Comparison of ENCODE assay signal across 27 mouse cellular contexts in the genomic region with DNA sequence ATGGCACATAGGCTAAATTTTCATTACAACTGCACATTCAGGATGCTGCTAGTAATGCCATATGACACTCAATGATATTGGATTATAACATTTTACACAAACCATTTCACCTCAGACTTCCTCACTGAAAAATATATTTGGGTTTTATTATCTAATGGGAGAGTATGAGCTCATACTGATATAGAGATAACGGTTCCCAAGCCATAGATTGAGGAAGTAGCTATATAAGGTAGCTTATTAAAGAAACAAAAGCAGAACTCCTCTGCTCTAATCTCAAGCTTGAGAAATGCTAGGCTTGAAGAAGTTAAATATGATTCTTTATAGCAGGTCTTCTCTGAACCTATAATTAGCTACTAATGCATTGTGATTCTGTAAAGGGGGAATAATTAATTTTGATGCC. TPM values are rescaled to one million over a fixed set of nuclear protein-coding genes. Genes with fewer than 3 reads are reported as not detected.
DNase-seq lines count a peak whose midpoint lies in the region; ATAC-seq and TF ChIP-seq lines count a peak whose summit lies in the region.
"Had no signal": no experiment of that assay in that cellular context is flagged by ENCODE, and none has a peak within 500 bp of the region (broad histone marks: within the 10 kb centered on the region; RNA-seq: fewer than 3 reads in every experiment).

No protein-coding gene starts in this region.

- no peak for TF ChIP-seq CTCF in G1E (IDR thresholded peaks at IDR 0.05; ENCODE audit: low read depth, low read length)

- peak; percentile 76; the same call in 1 of the 2 replicates for ATAC-seq in G1E (ENCODE audit: extremely low read depth, insufficient number of reproducible peaks, low FRiP score, poor library complexity, severe bottlenecking)
- ATAC-seq in granulocyte monocyte progenitor cell, adult 5-6 weeks (replicated peaks; ENCODE audit: poor library complexity, severe bottlenecking): peak; percentile 93
- ATAC-seq in megakaryocyte progenitor cell, adult 5-6 weeks (replicated peaks; ENCODE audit: poor library complexity): peak; percentile 60
- ATAC-seq: CD4-positive, CD25-positive, alpha-beta regulatory T cell, adult 4 months; forebrain, embryonic 14.5 days; forebrain, embryonic 16.5 days had no signal

- peak; percentile 9 for DNase-seq in G1E (ENCODE audit: low spot score)
- DNase-seq in MEL-GATA-1-ER (ENCODE audit: extremely low read depth, low read depth): peak; percentile 36
- DNase-seq in frontal cortex, postnatal 14 days (ENCODE audit: low spot score in 2 of 2): no peak
- DNase-seq in gastrocnemius, postnatal 10 days: no peak
- DNase-seq in heart, postnatal 36 days: no peak
- no peak for DNase-seq in left cerebral cortex, postnatal 10 days (ENCODE audit: extremely low spot score in 1 of 2, low spot score in 2 of 2)
- DNase-seq: adrenal gland, adult 2 months; adrenal gland, postnatal 10 days; adrenal gland, postnatal 25 days; B cell, adult 2 months; cerebellum, adult 11 months; cerebellum, adult 18-20 months; cerebellum, adult 8-10 months; cerebellum, adult 9-11 months; cerebellum, postnatal 14 days; cerebellum, postnatal 36 days had no signal

- no peaks in the 10 kb centered on the region; the same call in 1 of the 2 replicates for H3K27me3 ChIP-seq in G1E (ENCODE audit: insufficient read depth, low read length)
- H3K27me3 ChIP-seq: CH12.LX; embryonic facial prominence, embryonic 13.5 days; embryonic facial prominence, embryonic 15.5 days; forebrain, embryonic 12.5 days had no signal

- no peaks in the 10 kb centered on the region for H3K9me3 ChIP-seq in G1E (replicated peaks)
- H3K9me3 ChIP-seq: embryonic facial prominence, embryonic 13.5 days; embryonic facial prominence, embryonic 15.5 days; forebrain, embryonic 10.5 days; forebrain, embryonic 12.5 days had no signal

- H3K4me1 ChIP-seq in G1E (ENCODE audit: insufficient read depth, low read depth, low read length): peaks cover 15% of the 10 kb centered on the region
- H3K4me1 ChIP-seq: embryonic facial prominence, embryonic 15.5 days; forebrain, embryonic 10.5 days; forebrain, embryonic 12.5 days had no signal

- intact Hi-C loops in heart, postnatal 36 days (cut with DNase I): no loop called here
- intact Hi-C loops in left cerebral cortex, postnatal 10 days (cut with DNase I): loop anchor here (5.0 kb wide), 1 partner anchor 229 kb away; no protein-coding TSS in a partner anchor

- peaks cover 37% of the 10 kb centered on the region for H3K36me3 ChIP-seq in G1E (replicated peaks)

- no peak overlapping the region for H3K4me3 ChIP-seq in G1E (ENCODE audit: low read depth, low read length)
- H3K4me3 ChIP-seq: embryonic facial prominence, embryonic 13.5 days; embryonic facial prominence, embryonic 15.5 days; erythroblast, embryonic 14.5 days; forebrain, embryonic 10.5 days; forebrain, embryonic 12.5 days had no signal

RNA-seq across cellular contexts. Expression of a gene that starts 43.2 kb away (rescaled TPM):
- total RNA-seq in G1E (2014; fragmentation: Nextera tagmentation): not detected in 2 replicates
- not detected in 2 replicates for total RNA-seq in G1E (2017)
- polyA plus RNA-seq in G1E (2012): not detected in 2 replicates
- total RNA-seq in granulocyte monocyte progenitor cell, adult 5-6 weeks (2014; fragmentation: Nextera tagmentation): not detected in 2 replicates
- not detected in 2 replicates for total RNA-seq in granulocyte monocyte progenitor cell, adult 5-6 weeks (2017)
- total RNA-seq in megakaryocyte progenitor cell, adult 5-6 weeks (2015): not detected in 2 replicates
- total RNA-seq in megakaryocyte progenitor cell, adult 5-6 weeks (2017): not detected in 2 replicates
- 1,000 to 10,000 TPM; 3,096 to 4,913 TPM for total RNA-seq in gastrocnemius, postnatal 10 days (2021)
- total RNA-seq in heart, postnatal 36 days (2021): over 10,000 TPM; 11,974 to 14,041 TPM
- total RNA-seq in left cerebral cortex, postnatal 10 days (2021): not detected
- total RNA-seq: adrenal gland, adult 2 months; adrenal gland, postnatal 25 days; CH12.LX had no signal
- polyA plus RNA-seq: CD4-positive, CD25-positive, alpha-beta regulatory T cell, adult 4 months; erythroblast, embryonic 14.5 days had no signal

Comparison
In these comparisons a context has a peak if more than half of its experiments do, and no peak if none do; other contexts are left out.
1. DNase-seq: peak in G1E (single experiment) and MEL-GATA-1-ER (single experiment); none in frontal cortex, postnatal 14 days (0 of 2), gastrocnemius, postnatal 10 days (single experiment), heart, postnatal 36 days (0 of 2) and left cerebral cortex, postnatal 10 days (0 of 2).
2. RNA of a gene that starts 43.2 kb away (total RNA-seq): 11,974 to 14,041 TPM in heart, postnatal 36 days and 3,096 to 4,913 TPM in gastrocnemius, postnatal 10 days; not detected in left cerebral cortex, postnatal 10 days, not detected in G1E, not detected in granulocyte monocyte progenitor cell, adult 5-6 weeks and not detected in megakaryocyte progenitor cell, adult 5-6 weeks; every median in the first group is over 1,000 times any median in the second.
3. Peak in every context shown above with its lines, with median percentiles within 50 percentile points of each other: ATAC-seq.